Mouse (Mus musculus) frontal cortex, postnatal 10 days (tissue): ENCODE results near the gene Eef1g.
"Not testable (repeated sequence)": the region's sequence is repeated elsewhere in the genome, so short reads cannot be mapped to it uniquely, and the experiment has no call there.

Source experiments
- DNase-seq, 2 experiments: peaks; one replicate each; pipeline ENCODE4 v3.0.0; 2022; ENCODE audit warnings: low spot score in 2 of 2, mixed read lengths in 1 of 2

The Eef1g gene

GRCm38 (mm10) chr19:8945251-8945650 is 21.6 kb upstream of the Eef1g start:
- DNase-seq: no peak

GRCm38 (mm10) chr19:8946929-8947328 is 19.9 kb upstream of the Eef1g start:
- no peak for DNase-seq

GRCm38 (mm10) chr19:8950190-8950589 is 16.7 kb upstream of the Eef1g start:
- DNase-seq: no peak

GRCm38 (mm10) chr19:8952241-8952640 is 14.6 kb upstream of the Eef1g start:
- DNase-seq: no peak

GRCm38 (mm10) chr19:8953135-8954039 is 13.5 kb upstream of the Eef1g start, which contains the start of gene Tut1:
Gene Tut1 (plus strand): TSS chr19:8953847.
- DNase-seq: peak; percentile 92

GRCm38 (mm10) chr19:8954171-8954570 is 12.7 kb upstream of the Eef1g start:
- no peak for DNase-seq

GRCm38 (mm10) chr19:8962256-8962655 is 4.6 kb upstream of the Eef1g start:
- no peak for DNase-seq

- DNase-seq: no peak
Observed at GRCm38 (mm10) chr19:8965075-8965474, 1.8 kb upstream of the Eef1g start.

- peak in 1 of 2 experiments; percentile 40 for DNase-seq
Observed at GRCm38 (mm10) chr19:8965771-8966170, 1.1 kb upstream of the Eef1g start.

- DNase-seq: no peak
Observed at GRCm38 (mm10) chr19:8966198-8966589, 647 bp upstream of the Eef1g start.

GRCm38 (mm10) chr19:8967373-8967743 is 517 bp downstream of the Eef1g start:
- DNase-seq: no peak

GRCm38 (mm10) chr19:8967893-8968292 is 1.1 kb downstream of the Eef1g start:
- no peak for DNase-seq

- DNase-seq: not testable (repeated sequence)
Observed at GRCm38 (mm10) chr19:8972491-8972890, 5.7 kb downstream of the Eef1g start.

GRCm38 (mm10) chr19:8974638-8975037 is 7.8 kb downstream of the Eef1g start:
- DNase-seq: no peak

GRCm38 (mm10) chr19:8975491-8975890 is 8.7 kb downstream of the Eef1g start:
- DNase-seq: no peak

GRCm38 (mm10) chr19:8976535-8976934 is 9.7 kb downstream of the Eef1g start:
- no peak for DNase-seq

- no peak for DNase-seq
Observed at GRCm38 (mm10) chr19:8980771-8981170, 13.9 kb downstream of the Eef1g start.

GRCm38 (mm10) chr19:8981450-8982168 is 14.8 kb downstream of the Eef1g start:
- no peak for DNase-seq

GRCm38 (mm10) chr19:8982303-8983149 is 15.7 kb downstream of the Eef1g start:
- no peak for DNase-seq

- no peak for DNase-seq
Observed at GRCm38 (mm10) chr19:8983150-8983650, 16.4 kb downstream of the Eef1g start.

GRCm38 (mm10) chr19:8984255-8984868 is 17.5 kb downstream of the Eef1g start:
- DNase-seq: peak; percentile 67 to 69
